Mouse (Mus musculus) left cerebral cortex, postnatal 36 days (tissue): ENCODE measurements around the gene Fastk. TPM values are rescaled to one million over a fixed set of nuclear protein-coding genes. Genes with fewer than 3 reads are reported as not detected.
A peak's percentile ranks its signal among the peaks of the same experiment; 100 is the strongest.
"Not testable (repeated sequence)": the region's sequence is repeated elsewhere in the genome, so short reads cannot be mapped to it uniquely, and the experiment has no call there.

Source experiments
- DNase-seq, 2 experiments: peaks; one replicate each; pipeline ENCODE4 v3.0.0; 2021 to 2022; ENCODE audit warnings: low spot score in 2 of 2, mixed read lengths in 1 of 2
- intact Hi-C: fragments of 180-260 bp; cut with DNase I; formaldehyde crosslinking; loops from one replicate; pipeline ENCODE4 v1.15.1; 2025
- total RNA-seq, 2 experiments: library from RNA; stranded (reverse); gene quantifications; 2 replicates each; pipeline ENCODE4 v1.2.3; 2021

Fastk gene
- total RNA-seq, 2 experiments from 2014 or later, result 131 to 133 TPM

DNA sequence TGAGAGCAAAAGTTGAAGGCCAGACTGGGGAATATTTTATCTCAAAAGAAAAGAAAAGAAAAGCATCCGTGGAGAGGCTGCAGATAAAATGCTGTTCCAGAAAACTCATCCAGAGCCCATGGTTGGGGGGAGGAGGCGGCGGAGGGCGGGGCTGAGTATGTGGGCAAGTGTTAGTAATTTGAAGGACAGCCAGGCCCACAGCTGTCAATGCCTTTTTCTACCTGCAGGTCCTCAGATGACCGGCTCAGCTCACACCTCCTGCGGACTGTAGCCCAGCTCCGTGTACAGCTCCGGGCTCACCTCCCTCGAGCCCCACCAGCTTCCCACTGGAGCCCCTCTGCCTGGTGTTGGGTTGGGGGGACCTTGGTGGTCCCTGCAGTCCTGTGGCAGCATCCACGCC lies 45.4 kb downstream of the Fastk start:
- no peak for DNase-seq
- intact Hi-C loops, result no loop called here

GRCm38 (mm10) chr5:24396254-24396653 lies 48.8 kb downstream of the Fastk start:
- intact Hi-C loops, DNase-seq: not testable (repeated sequence)

DNA sequence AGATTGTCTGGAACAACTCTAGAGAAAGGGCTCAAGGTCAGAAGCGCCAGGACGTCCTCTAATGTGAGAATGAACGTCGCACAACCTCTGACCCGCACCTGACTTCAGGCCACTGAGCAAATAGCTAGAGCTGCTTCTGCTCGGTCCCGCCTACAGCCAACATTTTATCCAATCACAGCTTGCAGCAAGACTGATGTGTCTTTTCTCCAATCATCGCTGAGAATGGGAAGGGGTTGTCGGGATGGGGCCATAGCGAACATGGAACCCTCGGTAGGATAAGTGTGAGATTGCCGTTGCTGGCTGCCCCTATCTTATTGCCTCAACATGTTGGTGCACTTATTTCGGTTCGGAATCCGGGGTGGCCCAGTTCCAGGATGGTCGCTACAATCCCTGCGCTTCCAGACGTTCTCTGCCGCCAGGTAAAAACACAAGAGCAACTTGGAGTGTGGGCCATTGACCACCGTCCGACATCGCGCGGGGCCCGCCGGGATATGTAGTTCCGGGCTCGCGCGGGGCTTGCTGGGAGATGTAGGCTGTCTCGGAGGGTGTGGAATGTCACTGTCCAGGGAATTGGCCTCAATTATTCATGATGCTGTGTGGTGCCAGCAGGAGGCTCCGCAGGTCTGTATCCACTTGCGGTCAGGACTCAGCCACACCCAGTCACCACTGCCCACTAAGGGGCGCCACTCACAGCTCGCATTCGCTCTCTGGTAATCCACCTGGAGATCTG lies 50.8 kb downstream of the Fastk start:
- intact Hi-C loops, result no loop called here
- peak; percentile 94 to 96 for DNase-seq

DNA sequence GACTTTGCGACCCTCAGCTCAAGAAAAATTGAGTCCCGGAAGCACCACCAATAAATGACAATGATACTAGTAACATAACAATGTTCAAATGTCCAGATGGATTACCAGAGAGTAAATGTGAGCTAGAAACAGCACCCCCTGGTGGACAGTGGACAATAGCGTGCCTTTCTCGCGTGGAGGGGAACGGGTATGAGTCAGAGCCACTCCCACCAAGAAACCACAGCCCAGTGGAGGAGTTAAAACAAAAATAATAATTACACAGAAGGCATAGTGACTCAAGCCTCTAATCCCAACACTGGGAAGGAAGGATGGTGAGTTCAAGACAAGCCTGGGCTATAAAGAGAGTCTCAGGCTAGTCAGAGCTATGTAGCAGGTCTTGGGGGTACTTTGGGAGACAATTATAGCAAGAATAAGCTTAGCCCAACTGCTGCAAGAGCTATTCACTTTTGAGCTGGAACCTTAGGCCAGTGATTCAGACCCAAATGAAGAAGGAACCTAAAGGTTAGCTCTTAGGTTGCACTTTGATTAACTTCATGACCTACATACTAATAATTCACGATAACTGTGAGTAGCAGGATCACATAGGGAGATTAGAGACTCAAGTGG lies 51.6 kb downstream of the Fastk start, which contains the start of gene Abcb8:
Abcb8 (plus strand) TSS at position 272 of the 606 bp plus-strand sequence.
- intact Hi-C loops, result no loop called here
- DNase-seq, result peak; percentile 81 to 88

- intact Hi-C loops, result no loop called here
- DNase-seq, result no peak
Observed at GRCm38 (mm10) chr5:24392724-24393123, 52.4 kb downstream of the Fastk start.

- intact Hi-C loops, result no loop called here
- no peak for DNase-seq
Observed at GRCm38 (mm10) chr5:24391864-24392263, 53.2 kb downstream of the Fastk start, which contains the start of gene Atg9b. Atg9b (minus strand) TSS chr5:24392143.

GRCm38 (mm10) chr5:24389658-24390020 lies 55.4 kb downstream of the Fastk start:
- intact Hi-C loops, result loop anchor here (5.0 kb wide), 1 partner anchor 37 kb away; the partner anchor contains the start of gene Kcnh2
- DNase-seq, result no peak

DNA sequence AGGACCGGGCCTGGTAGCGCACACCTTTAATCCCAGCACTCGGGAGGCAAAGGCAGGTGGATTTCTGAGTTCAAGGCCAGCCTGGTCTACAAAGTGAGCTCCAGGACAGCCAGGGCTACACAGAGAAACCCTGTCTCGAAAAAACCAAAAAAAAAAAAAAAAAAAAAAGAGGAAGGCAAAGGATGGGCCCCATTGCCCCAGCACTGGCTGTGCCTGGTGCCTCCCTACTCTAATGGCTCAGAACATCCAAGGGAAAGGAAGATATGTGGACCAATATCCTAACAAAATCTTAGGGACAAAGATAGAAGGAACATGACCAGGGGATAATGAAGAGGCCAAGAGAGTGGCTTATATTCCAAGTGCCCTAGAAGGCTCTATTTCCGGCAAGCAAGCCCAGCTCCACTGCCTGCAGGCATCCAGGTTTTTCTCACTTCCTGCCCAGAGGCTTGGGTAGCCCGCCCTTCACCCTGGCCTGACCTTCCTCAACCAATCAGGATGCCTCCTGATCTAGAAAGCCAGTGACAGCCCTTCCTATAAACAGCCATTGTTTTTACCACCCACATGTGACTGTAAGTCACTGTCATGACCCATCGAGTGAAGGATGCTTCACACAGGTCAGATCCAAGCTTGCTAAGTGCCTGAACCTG lies 56.0 kb downstream of the Fastk start:
- intact Hi-C loops, result loop anchor here (5.0 kb wide), 1 partner anchor 37 kb away; the partner anchor contains the start of gene Kcnh2
- no peak for DNase-seq

Other genes starting within 250 kb of the Fastk start
- gene Kcnh2, start 93.7 kb downstream of the Fastk start, total RNA-seq, result 10 to 100 TPM; 32.2 to 32.6 TPM
- gene Nos3, start 80.5 kb downstream of the Fastk start, total RNA-seq, result 10 to 100 TPM in 1 of 2 experiments, 1 to 10 TPM in 1; 6.9 to 10.8 TPM
- 1 to 10 TPM; 2.4 to 4.4 TPM for gene Atg9b, start 53.1 kb downstream of the Fastk start, total RNA-seq
- 10 to 100 TPM; 52.1 to 57.4 TPM for gene Abcb8, start 51.6 kb downstream of the Fastk start, total RNA-seq
- not detected for gene Asic3, start 31.9 kb downstream of the Fastk start, total RNA-seq
- 100 to 1,000 TPM; 127 to 133 TPM for gene Cdk5, start 21.8 kb downstream of the Fastk start, total RNA-seq
- gene Slc4a2, start 21.4 kb downstream of the Fastk start, total RNA-seq, result 10 to 100 TPM; 36.5 to 38.6 TPM
- 10 to 100 TPM; 24.8 to 32.5 TPM for gene Tmub1, start 2.6 kb upstream of the Fastk start, total RNA-seq
- gene Agap3, start 6.9 kb upstream of the Fastk start, total RNA-seq, result 100 to 1,000 TPM; 507 to 566 TPM
- gene Gbx1, start 81.9 kb upstream of the Fastk start, total RNA-seq, result under 1 TPM in 1 of 2 experiments, not detected in 1; 0.61 TPM
- gene Asb10, start 95.7 kb upstream of the Fastk start, total RNA-seq, result under 1 TPM in 1 of 2 experiments, not detected in 1; 0.27 TPM
- under 1 TPM in 1 of 2 experiments, not detected in 1; 0.23 TPM for gene 4931409K22Rik, start 111.5 kb upstream of the Fastk start, total RNA-seq
- gene Abcf2, start 132.2 kb upstream of the Fastk start, total RNA-seq, result 10 to 100 TPM; 85.2 to 90.3 TPM
- 10 to 100 TPM; 69.2 to 76.9 TPM for gene Chpf2, start 141.5 kb upstream of the Fastk start, total RNA-seq
- 100 to 1,000 TPM in 1 of 2 experiments, 10 to 100 TPM in 1; 95.3 to 108 TPM for gene Smarcd3, start 179.1 kb upstream of the Fastk start, total RNA-seq
- 10 to 100 TPM; 73.5 to 77.9 TPM for gene Nub1, start 240.2 kb upstream of the Fastk start, total RNA-seq